Mouse (Mus musculus) 416B (cell line): Measurements from ENCODE around the gene Bsn.

Source experiments
- DNase-seq: peaks from one replicate; pipeline ENCODE4 v3.0.0; 2011; ENCODE audit warnings: low read depth

The Bsn gene

GRCm38 (mm10) chr9:108054331-108055040 is 135.7 kb downstream of the Bsn start:
- no peak for DNase-seq

- no peak for DNase-seq
These were observed 136.4 kb downstream of the Bsn start for GRCm38 (mm10) chr9:108053665-108054225.

- DNase-seq: peak; percentile 96
These were observed 137.1 kb downstream of the Bsn start, which contains the start of gene Amigo3 for GRCm38 (mm10) chr9:108052885-108053664. Gene Amigo3, plus strand, starts transcription at chr9:108053159.

GRCm38 (mm10) chr9:108052411-108052810 is 137.8 kb downstream of the Bsn start:
- no peak for DNase-seq

GRCm38 (mm10) chr9:108051931-108052220 is 138.3 kb downstream of the Bsn start:
- DNase-seq: no peak

GRCm38 (mm10) chr9:108051184-108051930 is 138.8 kb downstream of the Bsn start:
- no peak for DNase-seq

GRCm38 (mm10) chr9:108049561-108050251 is 140.5 kb downstream of the Bsn start:
- DNase-seq: no peak

- DNase-seq: peak; percentile 98
These were observed 141.1 kb downstream of the Bsn start, which contains the start of gene Gmppb for GRCm38 (mm10) chr9:108049016-108049455. Gene Gmppb, plus strand, starts transcription at chr9:108049242.

GRCm38 (mm10) chr9:108048566-108048955 is 141.6 kb downstream of the Bsn start:
- no peak for DNase-seq

GRCm38 (mm10) chr9:108047601-108048565 is 142.3 kb downstream of the Bsn start:
- DNase-seq: no peak

GRCm38 (mm10) chr9:108046582-108046981 is 143.6 kb downstream of the Bsn start:
- DNase-seq: no peak
